Mouse (Mus musculus): ENCODE measurements at regions not wholly inside any gene's neighbourhood (a gene's known extent, or its start where the extent isn't known, plus 50 kb on each side); places are given as distances from the start of the nearest gene placed in this dataset.

GRCm38 (mm10) chr3:42790415-42790814 lies 1048.0 kb downstream of the D3Ertd751e start:
- TF ChIP-seq CTCF (IDR thresholded peaks at IDR 0.05; ENCODE audit: low read depth) (no peak), EP300 (IDR thresholded peaks at IDR 0.05; ENCODE audit: low read depth) (no peak)

Data from liver, postnatal 0 days (tissue).